ENCODE assay signal across 27 mouse cellular contexts in the genomic region with DNA sequence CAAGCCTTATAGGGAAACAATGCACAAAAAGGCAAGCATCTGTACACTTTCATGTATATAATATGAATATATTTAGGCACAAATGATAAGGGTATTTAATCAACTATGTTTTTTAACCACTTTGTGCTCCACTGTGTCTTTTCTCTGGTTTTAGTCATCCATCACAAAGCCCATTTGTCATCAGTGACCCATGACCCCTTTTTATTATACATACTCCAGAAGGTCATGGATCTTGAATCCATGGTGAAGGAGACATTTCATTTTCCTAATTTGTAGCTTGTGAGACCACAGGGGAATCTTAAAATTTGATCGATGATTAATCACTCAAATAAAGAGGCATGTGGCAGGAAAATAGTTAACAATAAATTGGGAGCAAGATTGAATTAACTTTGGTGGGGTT. TPM values are rescaled to one million over a fixed set of nuclear protein-coding genes. Genes with fewer than 3 reads are reported as not detected.
"Had no signal": no experiment of that assay in that cellular context is flagged by ENCODE, and none has a peak within 500 bp of the region (broad histone marks: within the 10 kb centered on the region; RNA-seq: fewer than 3 reads in every experiment).

No protein-coding gene starts in this region.

- H3K36me3 ChIP-seq: heart, embryonic 13.5 days; heart, embryonic 15.5 days; hindbrain, embryonic 13.5 days; hindbrain, embryonic 15.5 days; kidney, embryonic 15.5 days; limb, embryonic 13.5 days; limb, embryonic 15.5 days; liver, embryonic 12.5 days had no signal

- H3K9me3 ChIP-seq: heart, embryonic 13.5 days; heart, embryonic 15.5 days; hindbrain, embryonic 13.5 days; hindbrain, embryonic 15.5 days; kidney, embryonic 15.5 days; limb, embryonic 13.5 days; limb, embryonic 15.5 days; liver, embryonic 12.5 days had no signal

- H3K4me3 ChIP-seq: heart, adult 2 months; heart, embryonic 13.5 days; heart, embryonic 15.5 days; hindbrain, embryonic 13.5 days; hindbrain, embryonic 15.5 days; kidney, embryonic 15.5 days; limb, embryonic 13.5 days; limb, embryonic 15.5 days; liver, embryonic 12.5 days had no signal

- ATAC-seq: hindbrain, postnatal 0 days; intestine, embryonic 16.5 days; liver, embryonic 12.5 days had no signal

- H3K4me1 ChIP-seq: heart, embryonic 13.5 days; heart, embryonic 15.5 days; hindbrain, embryonic 15.5 days; kidney, embryonic 15.5 days; limb, embryonic 13.5 days; limb, embryonic 15.5 days; liver, embryonic 12.5 days had no signal

- H3K27me3 ChIP-seq: heart, embryonic 13.5 days; heart, embryonic 15.5 days; hindbrain, embryonic 13.5 days; hindbrain, embryonic 15.5 days; kidney, embryonic 15.5 days; limb, embryonic 13.5 days; limb, embryonic 15.5 days; liver, embryonic 12.5 days had no signal

- H3K27ac ChIP-seq: heart, adult 2 months; heart, embryonic 13.5 days; heart, embryonic 15.5 days; hindbrain, embryonic 15.5 days; hindbrain, postnatal 0 days; kidney, embryonic 15.5 days; kidney, postnatal 0 days; limb, embryonic 13.5 days; limb, embryonic 15.5 days; liver, embryonic 12.5 days had no signal

- DNase-seq: gastrocnemius, postnatal 14 days; gastrocnemius, postnatal 36 days; heart, adult 11 months; heart, adult 2 months; heart, postnatal 14 days; heart, postnatal 36 days; kidney, adult 11 months; kidney, adult 2 months; kidney, adult 9 months; kidney, postnatal 14 days; kidney, postnatal 36 days; layer of hippocampus, adult 9-11 months; layer of hippocampus, postnatal 36 days; left cerebral cortex, postnatal 4 days had no signal

- H3K9ac ChIP-seq: heart, embryonic 13.5 days; heart, embryonic 15.5 days; hindbrain, embryonic 13.5 days; hindbrain, embryonic 15.5 days; kidney, embryonic 15.5 days; limb, embryonic 13.5 days; limb, embryonic 15.5 days; liver, embryonic 12.5 days had no signal

- H3K4me2 ChIP-seq: heart, embryonic 11.5 days; heart, embryonic 13.5 days; heart, embryonic 15.5 days; hindbrain, embryonic 13.5 days; hindbrain, embryonic 15.5 days; kidney, embryonic 15.5 days; limb, embryonic 13.5 days; limb, embryonic 15.5 days; liver, embryonic 12.5 days had no signal

RNA-seq across cellular contexts. Expression of a gene that starts 29.2 kb away (rescaled TPM):
- polyA plus RNA-seq: liver, adult 2 months had no signal
